8 mouse cellular contexts compared by ENCODE assay signal in genomic region chr9:107630576-107630975, GRCm38 (mm10). TPM values are rescaled to one million over a fixed set of nuclear protein-coding genes. Genes with fewer than 3 reads are reported as not detected.
DNase-seq lines count a peak whose midpoint lies in the region; ATAC-seq and TF ChIP-seq lines count a peak whose summit lies in the region.
"Had no signal": no experiment of that assay in that cellular context is flagged by ENCODE, and none has a peak within 500 bp of the region (broad histone marks: within the 10 kb centered on the region; RNA-seq: fewer than 3 reads in every experiment).

No protein-coding gene starts in this region.

- H3K4me3 ChIP-seq in layer of hippocampus, adult 2 months, result peak overlapping the region; percentile 22; the same call in 1 of the 2 replicates
- H3K4me3 ChIP-seq in forebrain, embryonic 12.5 days (replicated peaks), result peak overlapping the region; percentile 94

- peaks cover 90% of the 10 kb centered on the region for H3K4me1 ChIP-seq in forebrain, embryonic 12.5 days

- WGBS in forebrain, embryonic 12.5 days, result 0% methylated on average over 4 of the region's 4 CpGs

- no peaks in the 10 kb centered on the region for H3K9me3 ChIP-seq in forebrain, embryonic 12.5 days

- H3K27me3 ChIP-seq in forebrain, embryonic 12.5 days, result no peaks in the 10 kb centered on the region

- ATAC-seq in forebrain, embryonic 12.5 days (ENCODE audit: low FRiP score), result peak; percentile 48

- peak overlapping the region; percentile 68 for H3K9ac ChIP-seq in forebrain, embryonic 12.5 days
- H3K9ac ChIP-seq: liver, embryonic 14.5 days had no signal

- peaks cover 15% of the 10 kb centered on the region; the same call in 1 of the 2 replicates for H3K36me3 ChIP-seq in forebrain, embryonic 12.5 days (replicated peaks)

- H3K27ac ChIP-seq in layer of hippocampus, adult 2 months, result peak overlapping the region; percentile 92
- H3K27ac ChIP-seq in forebrain, embryonic 12.5 days, result peak overlapping the region; percentile 100
- H3K27ac ChIP-seq: liver, embryonic 14.5 days had no signal

- TF ChIP-seq CTCF in layer of hippocampus, adult 2 months (conservative IDR thresholded peaks at IDR 0.05), result no peak

- peak; percentile 58 to 72 for DNase-seq in layer of hippocampus, adult 2 months (ENCODE audit: low spot score in 2 of 2)
- DNase-seq in layer of hippocampus, adult 9-10 months (ENCODE audit: low spot score), result no peak
- DNase-seq in WW6 (ENCODE audit: low read depth, low spot score), result peak; percentile 75
- DNase-seq in left cerebral cortex, postnatal 4 days, result peak; percentile 84
- DNase-seq in retina, embryonic 14.5 days (ENCODE audit: low spot score), result peak; percentile 82
- DNase-seq in adrenal gland, postnatal 4 days (ENCODE audit: low spot score in 2 of 2), result no peak

- intact Hi-C loops in left cerebral cortex, postnatal 4 days (cut with DNase I), result no loop called here

- peak overlapping the region; percentile 99 for H3K4me2 ChIP-seq in forebrain, embryonic 12.5 days

RNA-seq across cellular contexts. Expression of gene Gnai2, which starts 4.6 kb away (rescaled TPM):
- 100 to 1,000 TPM; 208 to 222 TPM for total RNA-seq in layer of hippocampus, adult 2 months (2021)
- polyA plus RNA-seq in forebrain, embryonic 12.5 days (2016; fragmentation: Nextera tagmentation; extraction: Ambion mirVana), result 570 and 587 TPM in 2 replicates
- 100 to 1,000 TPM; 302 to 303 TPM for total RNA-seq in left cerebral cortex, postnatal 4 days (2021)
- 100 to 1,000 TPM; 345 to 390 TPM for total RNA-seq in adrenal gland, postnatal 4 days (2021)

RNA-seq across cellular contexts. Expression of gene Sema3b, which starts 21.5 kb away (rescaled TPM):
- total RNA-seq in layer of hippocampus, adult 2 months (2021), result 1 to 10 TPM; 1.9 to 2.2 TPM
- polyA plus RNA-seq in forebrain, embryonic 12.5 days (2016; fragmentation: Nextera tagmentation; extraction: Ambion mirVana), result 1.7 and 2.6 TPM in 2 replicates
- total RNA-seq in left cerebral cortex, postnatal 4 days (2021), result 1 to 10 TPM; 3.9 to 5.6 TPM
- 10 to 100 TPM; 16.9 to 19.4 TPM for total RNA-seq in adrenal gland, postnatal 4 days (2021)

RNA-seq across cellular contexts. Expression of gene Slc38a3, which starts 38.8 kb away (rescaled TPM):
- 10 to 100 TPM; 55.7 to 65.0 TPM for total RNA-seq in layer of hippocampus, adult 2 months (2021)
- 8.5 and 10.6 TPM in 2 replicates for polyA plus RNA-seq in forebrain, embryonic 12.5 days (2016; fragmentation: Nextera tagmentation; extraction: Ambion mirVana)
- total RNA-seq in left cerebral cortex, postnatal 4 days (2021), result 10 to 100 TPM; 65.0 to 68.4 TPM
- 10 to 100 TPM; 10.1 to 37.4 TPM for total RNA-seq in adrenal gland, postnatal 4 days (2021)

RNA-seq across cellular contexts. Expression of gene Ifrd2, which starts 43.1 kb away (rescaled TPM):
- total RNA-seq in layer of hippocampus, adult 2 months (2021), result 10 to 100 TPM; 13.7 to 15.2 TPM
- 22.1 and 26.3 TPM in 2 replicates for polyA plus RNA-seq in forebrain, embryonic 12.5 days (2016; fragmentation: Nextera tagmentation; extraction: Ambion mirVana)
- 10 to 100 TPM; 12.5 to 14.5 TPM for total RNA-seq in left cerebral cortex, postnatal 4 days (2021)
- total RNA-seq in adrenal gland, postnatal 4 days (2021), result 10 to 100 TPM; 40.9 to 41.4 TPM

RNA-seq across cellular contexts. Expression of gene Gnat1, which starts 48.9 kb away (rescaled TPM):
- under 1 TPM in 1 of 2 experiments, not detected in 1; 0.17 TPM for total RNA-seq in layer of hippocampus, adult 2 months (2021)
- polyA plus RNA-seq in forebrain, embryonic 12.5 days (2016; fragmentation: Nextera tagmentation; extraction: Ambion mirVana), result 1.7 and 2.1 TPM in 2 replicates
- total RNA-seq in left cerebral cortex, postnatal 4 days (2021), result 1 to 10 TPM in 1 of 2 experiments, under 1 TPM in 1; 0.30 to 1.1 TPM
- 1 to 10 TPM in 1 of 2 experiments, under 1 TPM in 1; 0.73 to 1.6 TPM for total RNA-seq in adrenal gland, postnatal 4 days (2021)

Comparison
In these comparisons a context has a peak if more than half of its experiments do, and no peak if none do; other contexts are left out.
1. DNase-seq: peak in layer of hippocampus, adult 2 months (2 of 2), WW6 (single experiment), left cerebral cortex, postnatal 4 days (single experiment) and retina, embryonic 14.5 days (single experiment); none in layer of hippocampus, adult 9-10 months (single experiment) and adrenal gland, postnatal 4 days (0 of 2).